Mouse (Mus musculus): ENCODE measurements around the gene Ywhaq. TPM values are rescaled to one million over a fixed set of nuclear protein-coding genes. Genes with fewer than 3 reads are reported as not detected.

Gene Ywhaq
- total RNA-seq (2021), result 100 to 1,000 TPM; 556 to 594 TPM
- long read RNA-seq, experiment 1, transcript Ywhaq-202 (6 exons, 2,197 nt), result major isoform, 630 of 945 reads
- long read RNA-seq, experiment 1, transcript Ywhaq-201 (5 exons, 2,110 nt), result minor isoform, 105 of 945 reads
- long read RNA-seq, experiment 1, partial matches to known transcripts, result 0 of 945 reads
- long read RNA-seq, experiment 1, other reads (novel, unspliced or antisense), result 210 of 945 reads
- long read RNA-seq, experiment 2, transcript Ywhaq-201 (5 exons, 2,110 nt), result minor isoform, 128 of 1,582 reads
- long read RNA-seq, experiment 2, transcript Ywhaq-202 (6 exons, 2,197 nt), result major isoform, 827 of 1,582 reads
- long read RNA-seq, experiment 2, partial matches to known transcripts, result 8 of 1,582 reads
- long read RNA-seq, experiment 2, other reads (novel, unspliced or antisense), result 619 of 1,582 reads

GRCm38 (mm10) chr12:21417100-21418070 lies at the start of gene Ywhaq:
Gene Ywhaq (minus strand): TSS chr12:21417637.
- DNase-seq (ENCODE audit: low spot score in 2 of 2), result peak; percentile 95 to 97

GRCm38 (mm10) chr12:21463448-21463891 lies 46.0 kb upstream of the Ywhaq start:
- no peak for DNase-seq (ENCODE audit: low spot score in 2 of 2)

- DNase-seq (ENCODE audit: low spot score in 2 of 2), result no peak
Measured at GRCm38 (mm10) chr12:21462658-21463057, 45.2 kb upstream of the Ywhaq start.

GRCm38 (mm10) chr12:21459681-21460080 lies 42.2 kb upstream of the Ywhaq start:
- no peak for DNase-seq (ENCODE audit: low spot score in 2 of 2)

- DNase-seq (ENCODE audit: low spot score in 2 of 2), result no peak
Measured at GRCm38 (mm10) chr12:21456021-21456420, 38.6 kb upstream of the Ywhaq start.

- no peak for DNase-seq (ENCODE audit: low spot score in 2 of 2)
Measured at GRCm38 (mm10) chr12:21451752-21452151, 34.3 kb upstream of the Ywhaq start.

- no peak for DNase-seq (ENCODE audit: low spot score in 2 of 2)
Measured at GRCm38 (mm10) chr12:21451351-21451750, 33.9 kb upstream of the Ywhaq start.

GRCm38 (mm10) chr12:21443783-21444182 lies 26.3 kb upstream of the Ywhaq start:
- DNase-seq (ENCODE audit: low spot score in 2 of 2), result no peak

- DNase-seq (ENCODE audit: low spot score in 2 of 2), result no peak
Measured at GRCm38 (mm10) chr12:21441870-21442269, 24.4 kb upstream of the Ywhaq start.

GRCm38 (mm10) chr12:21439428-21439827 lies 22.0 kb upstream of the Ywhaq start:
- no peak for DNase-seq (ENCODE audit: low spot score in 2 of 2)

- DNase-seq (ENCODE audit: low spot score in 2 of 2), result no peak
Measured at GRCm38 (mm10) chr12:21438750-21439394, 21.4 kb upstream of the Ywhaq start.

- no peak for DNase-seq (ENCODE audit: low spot score in 2 of 2)
Measured at GRCm38 (mm10) chr12:21438294-21438693, 20.9 kb upstream of the Ywhaq start.

- no peak for DNase-seq (ENCODE audit: low spot score in 2 of 2)
Measured at GRCm38 (mm10) chr12:21431950-21432349, 14.5 kb upstream of the Ywhaq start.

- DNase-seq (ENCODE audit: low spot score in 2 of 2), result no peak
Measured at GRCm38 (mm10) chr12:21431039-21431438, 13.6 kb upstream of the Ywhaq start.

- no peak for DNase-seq (ENCODE audit: low spot score in 2 of 2)
Measured at GRCm38 (mm10) chr12:21430140-21430539, 12.7 kb upstream of the Ywhaq start.

- no peak for DNase-seq (ENCODE audit: low spot score in 2 of 2)
Measured at GRCm38 (mm10) chr12:21429021-21429420, 11.6 kb upstream of the Ywhaq start.

GRCm38 (mm10) chr12:21426065-21426940 lies 8.9 kb upstream of the Ywhaq start:
- no peak for DNase-seq (ENCODE audit: low spot score in 2 of 2)

GRCm38 (mm10) chr12:21424683-21425082 lies 7.2 kb upstream of the Ywhaq start:
- DNase-seq (ENCODE audit: low spot score in 2 of 2), result no peak

GRCm38 (mm10) chr12:21418621-21419131 lies 1.2 kb upstream of the Ywhaq start:
- DNase-seq (ENCODE audit: low spot score in 2 of 2), result no peak

- DNase-seq (ENCODE audit: low spot score in 2 of 2), result no peak
Measured at GRCm38 (mm10) chr12:21418083-21418482, 646 bp upstream of the Ywhaq start.

Measured in layer of hippocampus, postnatal 14 days (tissue).